Mouse (Mus musculus) midbrain, embryonic 16.5 days (tissue): ENCODE results near the gene Fezf1. TPM values are rescaled to one million over a fixed set of nuclear protein-coding genes. Genes with fewer than 3 reads are reported as not detected.

Experiments
- ATAC-seq: fragments of 200-750 bp; cut with Nextera tagmentation; 2 replicates; pipeline ENCODE4 v1.8.0; 2017; ENCODE audit warnings: moderate TSS enrichment
- H3K27ac ChIP-seq: fragments of 300-500 bp; sonication (generic); 2 replicates; pipeline ENCODE4 v1.5.1; 2014; ENCODE audit warnings: mild to moderate bottlenecking, low read length, mixed read lengths
- H3K27me3 ChIP-seq: fragments of 300-500 bp; sonication (generic); 2 replicates; pipeline ENCODE4 v1.6.1; 2014; ENCODE audit warnings: low read depth, low read length, mixed read lengths; ENCODE audit not compliant: control insufficient read depth, insufficient read depth
- H3K36me3 ChIP-seq: fragments of 300-500 bp; sonication (generic); 2 replicates; pipeline ENCODE4 v1.6.1; 2014; ENCODE audit warnings: mild to moderate bottlenecking, low read length, moderate library complexity, mixed read lengths; ENCODE audit not compliant: control insufficient read depth, insufficient read depth
- H3K4me1 ChIP-seq: fragments of 300-500 bp; sonication (generic); 2 replicates; pipeline ENCODE4 v1.6.1; 2014; ENCODE audit warnings: mild to moderate bottlenecking, low read length, mixed read lengths; ENCODE audit not compliant: control insufficient read depth, insufficient read depth
- H3K4me2 ChIP-seq: fragments of 300-500 bp; sonication (generic); 2 replicates; pipeline ENCODE4 v1.6.1; 2014; ENCODE audit warnings: mild to moderate bottlenecking, low read length, mixed read lengths
- H3K4me3 ChIP-seq: fragments of 300-500 bp; sonication (generic); 2 replicates; pipeline ENCODE4 v1.5.1; 2014; ENCODE audit warnings: low read depth, mild to moderate bottlenecking, low read length, moderate library complexity, mixed read lengths
- H3K9ac ChIP-seq: fragments of 300-500 bp; sonication (generic); 2 replicates; pipeline ENCODE4 v1.6.1; 2014; ENCODE audit warnings: low read depth, low read length, mixed read lengths
- H3K9me3 ChIP-seq: fragments of 300-500 bp; sonication (generic); replicated peaks from 2 replicates; pipeline ENCODE4 v1.6.1; 2014; ENCODE audit warnings: mild to moderate bottlenecking, low read length, mixed read lengths; ENCODE audit not compliant: control insufficient read depth, poor library complexity, severe bottlenecking
- WGBS: fragments of 180-500 bp; shearing (Covaris S2); extraction: QIAGEN DNeasy Blood & Tissue Kit; methylation state at CpG from one replicate; pipeline ENCODE4 v1.1.7; 2014; 5-methylcytosine and 5-hydroxymethylcytosine counted together
- polyA plus RNA-seq: library from polyadenylated mRNA; unstranded; fragments of >200 nt; fragmentation: Nextera tagmentation; extraction: Ambion mirVana; gene quantifications from 2 replicates; pipeline ENCODE4 v1.2.1, GENCODE M21; 2015

Gene Fezf1
- polyA plus RNA-seq, 1 experiment from 2014 or later, result 4.7 TPM

DNA sequence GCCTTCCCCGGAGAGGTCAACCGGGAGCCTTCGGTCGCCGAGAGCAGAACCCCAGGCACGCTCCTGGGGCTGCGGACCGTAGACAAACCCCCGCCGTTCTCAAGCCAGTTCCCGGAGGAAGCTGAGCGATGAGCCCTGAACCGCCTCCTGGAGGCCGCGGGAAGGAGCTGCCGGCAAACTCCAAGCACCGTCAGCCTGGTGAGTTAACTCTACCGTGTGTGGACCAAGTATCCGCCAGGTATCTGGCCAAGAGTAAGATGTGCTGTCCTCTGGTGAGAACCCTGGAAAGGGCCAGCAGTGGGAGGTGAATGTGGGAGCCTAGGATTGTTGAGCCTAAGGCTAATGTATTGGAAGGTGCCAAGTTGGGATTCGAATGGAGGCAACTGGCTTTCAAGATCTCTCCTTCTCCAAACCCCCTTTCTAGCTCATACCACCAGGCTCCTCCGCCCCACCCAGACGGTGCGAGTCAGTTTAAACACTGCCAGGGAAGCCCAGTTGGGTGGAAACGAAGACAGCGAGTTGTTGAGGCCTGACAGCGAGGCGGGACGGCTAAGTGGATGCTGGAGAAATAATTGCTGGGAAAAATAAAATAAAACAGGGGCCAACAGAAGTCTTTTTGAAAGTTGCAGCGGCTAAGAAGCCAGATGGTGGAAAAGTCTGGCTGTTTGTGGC, 1.6 kb upstream of the Fezf1 start:
- no peak overlapping the region for H3K9ac ChIP-seq
- H3K27ac ChIP-seq, result no peak overlapping the region
- ATAC-seq, result peak; percentile 52; the same call in 1 of the 2 replicates
- H3K4me2 ChIP-seq, result peak overlapping the region; percentile 57
- peaks cover 9% of the 10 kb centered on the region for H3K4me1 ChIP-seq
- H3K4me3 ChIP-seq, result peak overlapping the region; percentile 37
- peaks cover 40% of the 10 kb centered on the region for H3K27me3 ChIP-seq
- WGBS, result under 1% methylated on average over 28 of the region's 29 CpGs
- no peaks in the 10 kb centered on the region for H3K36me3 ChIP-seq
- no peaks in the 10 kb centered on the region for H3K9me3 ChIP-seq

DNA sequence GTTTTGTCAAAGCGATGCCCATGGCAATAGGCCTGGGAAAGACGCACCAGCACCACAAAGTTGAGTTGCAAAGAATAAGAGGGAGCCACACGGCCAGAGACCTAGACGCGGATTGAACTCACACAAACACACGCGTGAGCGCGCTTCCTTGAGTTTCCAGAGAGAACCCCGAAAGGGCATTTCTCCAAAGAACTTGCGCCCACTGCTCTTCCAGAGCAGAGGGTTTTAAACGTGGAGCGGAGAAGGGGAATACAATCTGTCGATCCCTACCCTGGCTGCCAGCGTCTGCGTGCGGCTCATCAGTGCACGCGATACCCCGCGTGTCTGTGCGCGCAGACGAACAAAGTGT, 865 bp upstream of the Fezf1 start:
- H3K4me3 ChIP-seq, result peak overlapping the region; percentile 37
- H3K36me3 ChIP-seq, result no peaks in the 10 kb centered on the region
- ATAC-seq, result no peak
- H3K27ac ChIP-seq, result no peak overlapping the region
- peak overlapping the region; percentile 57 for H3K4me2 ChIP-seq
- peaks cover 43% of the 10 kb centered on the region for H3K27me3 ChIP-seq
- WGBS, result under 1% methylated on average over 24 of the region's 24 CpGs
- no peak overlapping the region for H3K9ac ChIP-seq
- H3K4me1 ChIP-seq, result peaks cover 9% of the 10 kb centered on the region
- H3K9me3 ChIP-seq, result no peaks in the 10 kb centered on the region

GRCm38 (mm10) chr6:23247512-23248312, 450 bp downstream of the Fezf1 start:
- peaks cover 51% of the 10 kb centered on the region for H3K27me3 ChIP-seq
- WGBS, result under 1% methylated on average over 61 of the region's 61 CpGs
- no peak overlapping the region for H3K9ac ChIP-seq
- H3K4me2 ChIP-seq, result peak overlapping the region; percentile 19; the same call in 1 of the 2 replicates
- H3K36me3 ChIP-seq, result no peaks in the 10 kb centered on the region
- no peak for ATAC-seq
- H3K27ac ChIP-seq, result no peak overlapping the region
- no peaks in the 10 kb centered on the region for H3K9me3 ChIP-seq
- peaks cover 9% of the 10 kb centered on the region for H3K4me1 ChIP-seq
- peak overlapping the region; percentile 4 for H3K4me3 ChIP-seq

GRCm38 (mm10) chr6:23246790-23247511, 1.2 kb downstream of the Fezf1 start:
- Histone ChIP-seq H3K4me1 (peaks cover 9% of the 10 kb centered on the region), H3K4me3 (peak overlapping the region; percentile 4; the same call in 1 of the 2 replicates), H3K27ac (no peak overlapping the region), H3K36me3 (no peaks in the 10 kb centered on the region), H3K9ac (no peak overlapping the region), H3K27me3 (peaks cover 52% of the 10 kb centered on the region), H3K9me3 (no peaks in the 10 kb centered on the region), H3K4me2 (no peak overlapping the region; the same call in 1 of the 2 replicates)
- WGBS, result 2% methylated on average over 23 of the region's 23 CpGs
- no peak for ATAC-seq

GRCm38 (mm10) chr6:23246061-23246789, 1.9 kb downstream of the Fezf1 start:
- WGBS, result 3% methylated on average over 17 of the region's 17 CpGs
- ATAC-seq, result no peak
- Histone ChIP-seq H3K4me1 (peaks cover 9% of the 10 kb centered on the region), H3K36me3 (no peaks in the 10 kb centered on the region), H3K27me3 (peaks cover 57% of the 10 kb centered on the region), H3K4me2 (no peak overlapping the region), H3K9me3 (no peaks in the 10 kb centered on the region), H3K4me3 (no peak overlapping the region), H3K9ac (no peak overlapping the region), H3K27ac (no peak overlapping the region)

DNA sequence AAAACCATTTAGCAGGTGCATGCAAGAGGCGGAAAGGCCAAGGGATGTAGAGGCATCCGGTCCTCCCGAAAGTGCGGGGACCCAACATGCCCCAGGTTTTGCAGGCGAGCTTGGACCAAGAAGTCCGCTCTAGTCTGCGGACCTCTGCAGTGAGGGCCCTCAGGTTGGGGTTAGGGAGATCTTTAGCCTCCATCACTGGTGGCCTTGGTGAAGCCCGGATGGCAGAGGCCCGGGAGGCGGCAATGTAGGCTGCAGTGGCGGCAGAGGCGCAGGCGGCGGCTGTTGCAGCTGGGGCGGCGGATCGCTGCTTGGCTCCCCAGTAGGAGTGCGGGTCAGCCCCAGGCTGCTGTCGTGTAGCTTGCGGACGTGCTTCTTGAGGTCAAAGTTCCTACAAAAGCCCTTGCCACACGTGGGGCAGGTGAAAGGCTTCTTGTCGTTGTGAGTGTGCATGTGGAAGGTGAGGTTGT, 2.6 kb downstream of the Fezf1 start:
- no peaks in the 10 kb centered on the region for H3K9me3 ChIP-seq
- no peak overlapping the region for H3K27ac ChIP-seq
- H3K27me3 ChIP-seq, result peaks cover 61% of the 10 kb centered on the region
- H3K4me3 ChIP-seq, result no peak overlapping the region
- H3K4me1 ChIP-seq, result peaks cover 9% of the 10 kb centered on the region
- ATAC-seq, result no peak
- 1% methylated on average over 23 of the region's 23 CpGs for WGBS
- no peak overlapping the region for H3K9ac ChIP-seq
- H3K36me3 ChIP-seq, result no peaks in the 10 kb centered on the region
- no peak overlapping the region for H3K4me2 ChIP-seq

- Histone ChIP-seq H3K4me1 (peaks cover 9% of the 10 kb centered on the region), H3K4me3 (no peak overlapping the region)
These were observed 3.0 kb downstream of the Fezf1 start for GRCm38 (mm10) chr6:23245121-23245520.

GRCm38 (mm10) chr6:23243821-23244760, 4.1 kb downstream of the Fezf1 start:
- H3K27me3 ChIP-seq, result peaks cover 50% of the 10 kb centered on the region
- H3K9ac ChIP-seq, result no peak overlapping the region
- peaks cover 4% of the 10 kb centered on the region; the same call in 1 of the 2 replicates for H3K4me1 ChIP-seq
- no peak overlapping the region for H3K4me2 ChIP-seq
- H3K9me3 ChIP-seq, result no peaks in the 10 kb centered on the region
- H3K36me3 ChIP-seq, result no peaks in the 10 kb centered on the region
- peak; percentile 44; the same call in 1 of the 2 replicates for ATAC-seq
- no peak overlapping the region for H3K4me3 ChIP-seq
- WGBS, result 7% methylated on average over 15 of the region's 15 CpGs
- H3K27ac ChIP-seq, result no peak overlapping the region

More at GRCm38 (mm10) chr6:23245121-23245520, 3.0 kb downstream of the Fezf1 start:
- no peak for ATAC-seq
- Histone ChIP-seq H3K36me3 (no peaks in the 10 kb centered on the region), H3K27ac (no peak overlapping the region), H3K27me3 (peaks cover 57% of the 10 kb centered on the region), H3K9me3 (no peaks in the 10 kb centered on the region), H3K9ac (no peak overlapping the region), H3K4me2 (no peak overlapping the region)
- 18% methylated on average over 9 of the region's 9 CpGs for WGBS
